Mouse (Mus musculus): ENCODE measurements around the gene Cdk9. TPM values are rescaled to one million over a fixed set of nuclear protein-coding genes. Genes with fewer than 3 reads are reported as not detected.

Cdk9 gene
- polyA plus RNA-seq, 1 experiment, result 89.9 TPM

DNA sequence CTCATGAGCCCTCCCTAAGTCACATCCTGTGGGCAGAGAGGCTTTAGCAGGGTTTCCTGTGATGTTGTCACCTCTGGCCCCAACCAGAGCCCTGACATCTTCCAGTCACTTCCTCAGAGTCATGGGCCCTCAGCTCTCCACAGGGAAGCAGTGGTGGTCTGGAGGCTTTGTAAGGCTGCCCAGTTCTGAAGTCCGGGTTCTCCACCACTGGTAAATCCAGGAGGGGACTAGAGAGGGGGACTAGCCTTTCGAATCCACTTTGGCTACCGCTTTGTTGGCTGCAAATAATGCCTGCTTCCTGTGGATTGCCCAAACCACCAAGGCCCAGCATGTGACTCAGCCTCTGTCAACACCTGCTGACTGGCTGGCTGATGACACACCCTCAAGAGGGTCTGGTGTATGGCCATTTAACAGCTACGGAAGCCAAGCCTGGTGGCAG is 2.1 kb upstream of the Cdk9 start:
- Histone ChIP-seq H3K27ac (ENCODE audit: insufficient read depth, low read depth, low read length) (peak overlapping the region; percentile 80), H3K4me3 (ENCODE audit: low read depth, low read length) (no peak overlapping the region), H3K36me3 (ENCODE audit: control insufficient read depth, insufficient read depth, low read length) (peaks cover 9% of the 10 kb centered on the region), H3K4me1 (ENCODE audit: control insufficient read depth, insufficient read depth, insufficient read length, low read length) (peaks cover 16% of the 10 kb centered on the region; the same call in 1 of the 2 replicates), H3K27me3 (ENCODE audit: control insufficient read depth, insufficient read depth, low read length) (no peaks in the 10 kb centered on the region)
- 16% methylated on average over 4 of the region's 4 CpGs for WGBS
- TF ChIP-seq POLR2A (IDR thresholded peaks at IDR 0.05; ENCODE audit: low read depth, low read length), result no peak
- TF ChIP-seq CTCF (IDR thresholded peaks at IDR 0.05; ENCODE audit: extremely low read depth, insufficient read length, insufficient replicate concordance, low read depth, low read length), result no peak; the same call in 1 of the 2 replicates

DNA sequence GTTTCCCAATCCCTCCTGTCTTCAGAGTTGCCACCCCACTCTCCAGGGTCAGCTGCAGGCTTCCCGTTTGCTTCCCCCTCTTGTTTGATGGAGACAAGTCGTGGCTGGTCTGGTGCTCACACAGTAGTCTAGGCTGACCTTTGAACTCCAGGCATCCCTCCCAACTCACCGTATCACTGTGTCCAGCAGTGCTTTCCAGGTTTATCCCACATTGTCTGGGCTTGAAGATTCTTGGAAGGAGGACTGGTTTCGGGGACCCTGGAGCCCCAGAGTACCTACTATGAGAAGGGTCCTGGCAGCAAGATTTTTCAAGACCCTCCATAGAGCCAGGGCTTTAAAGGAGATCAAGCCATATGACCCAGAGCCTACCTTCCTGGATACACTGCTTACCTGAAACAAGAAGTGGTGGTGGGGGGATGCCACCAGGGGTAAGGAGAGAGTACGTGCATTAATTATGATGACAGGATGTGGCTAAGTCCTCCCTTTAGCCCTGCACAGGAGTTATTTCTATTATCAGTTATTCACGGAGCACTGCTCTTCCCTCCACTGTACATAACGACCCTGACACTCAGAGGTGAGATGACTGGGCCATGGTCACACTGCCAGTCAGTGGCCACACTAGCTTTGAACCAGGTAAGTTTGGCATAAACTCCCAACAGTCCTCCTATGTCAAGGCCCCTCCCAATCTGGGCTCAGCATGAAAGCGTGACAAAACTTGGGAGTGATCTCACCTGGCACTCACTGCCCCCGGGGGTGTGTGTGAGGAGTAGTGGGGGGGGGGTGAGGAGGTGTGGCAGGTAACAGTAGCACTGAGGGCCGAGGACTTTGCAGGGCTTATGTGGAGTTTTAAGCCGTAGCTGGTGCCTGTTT is 1.5 kb upstream of the Cdk9 start:
- no peak for TF ChIP-seq POLR2A (IDR thresholded peaks at IDR 0.05; ENCODE audit: low read depth, low read length)
- no peak for TF ChIP-seq CTCF (IDR thresholded peaks at IDR 0.05; ENCODE audit: extremely low read depth, insufficient read length, insufficient replicate concordance, low read depth, low read length)
- 30% methylated on average over 11 of the region's 11 CpGs for WGBS
- Histone ChIP-seq H3K4me3 (ENCODE audit: low read depth, low read length) (no peak overlapping the region), H3K4me1 (ENCODE audit: control insufficient read depth, insufficient read depth, insufficient read length, low read length) (peaks cover 16% of the 10 kb centered on the region; the same call in 1 of the 2 replicates), H3K36me3 (ENCODE audit: control insufficient read depth, insufficient read depth, low read length) (peaks cover 15% of the 10 kb centered on the region), H3K27ac (ENCODE audit: insufficient read depth, low read depth, low read length) (peak overlapping the region; percentile 80), H3K27me3 (ENCODE audit: control insufficient read depth, insufficient read depth, low read length) (no peaks in the 10 kb centered on the region)

DNA sequence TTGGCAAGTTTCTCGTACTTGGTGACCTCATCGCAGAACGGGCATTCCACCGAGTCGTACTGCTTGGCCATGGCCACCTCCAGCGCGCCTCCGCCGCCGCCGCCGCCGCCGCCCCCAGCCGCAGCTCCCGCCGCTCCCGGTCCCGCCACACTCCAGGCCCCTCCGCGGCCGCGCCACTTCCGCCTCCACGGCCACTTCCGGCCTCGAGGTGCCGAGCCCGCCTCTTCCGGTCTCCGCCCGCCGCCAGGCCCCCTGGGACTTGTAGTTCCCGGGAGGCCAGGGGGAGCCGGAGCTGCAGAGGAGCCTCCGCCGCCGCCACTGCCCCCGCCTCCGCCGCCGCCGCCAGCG is 316 bp downstream of the Cdk9 start:
- Histone ChIP-seq H3K27me3 (ENCODE audit: control insufficient read depth, insufficient read depth, low read length) (no peaks in the 10 kb centered on the region), H3K4me1 (ENCODE audit: control insufficient read depth, insufficient read depth, insufficient read length, low read length) (peaks cover 16% of the 10 kb centered on the region; the same call in 1 of the 2 replicates), H3K27ac (ENCODE audit: insufficient read depth, low read depth, low read length) (peak overlapping the region; percentile 81), H3K36me3 (ENCODE audit: control insufficient read depth, insufficient read depth, low read length) (peaks cover 30% of the 10 kb centered on the region), H3K4me3 (ENCODE audit: low read depth, low read length) (peak overlapping the region; percentile 98)
- TF ChIP-seq CTCF (IDR thresholded peaks at IDR 0.05; ENCODE audit: extremely low read depth, insufficient read length, insufficient replicate concordance, low read depth, low read length) (no peak), POLR2A (IDR thresholded peaks at IDR 0.05; ENCODE audit: low read depth, low read length) (no peak)
- 1% methylated on average over 22 of the region's 44 CpGs for WGBS

DNA sequence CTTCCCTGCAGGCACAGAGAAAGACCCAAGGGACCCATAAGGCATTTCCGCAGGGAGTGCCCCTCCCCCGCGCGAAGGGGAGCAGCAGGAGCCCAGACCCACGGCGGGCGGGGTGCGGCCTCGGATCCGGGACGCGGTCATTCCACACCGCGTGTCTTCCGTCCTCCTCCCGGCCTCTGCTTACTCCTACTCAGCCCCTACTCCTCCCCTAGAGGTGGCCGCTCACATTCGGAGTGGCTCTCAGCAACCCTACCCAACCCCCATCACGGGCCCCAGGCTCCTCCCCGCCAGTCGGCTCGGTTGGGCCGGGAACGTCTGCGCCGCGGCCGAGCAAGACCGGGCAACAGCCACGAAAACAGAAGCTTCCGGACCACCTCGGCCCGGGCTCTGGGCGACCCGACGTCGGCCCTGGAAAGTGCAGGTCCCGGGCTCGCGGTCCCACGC is 746 bp downstream of the Cdk9 start:
- peak overlapping the region; percentile 71 for H3K27ac ChIP-seq (ENCODE audit: insufficient read depth, low read depth, low read length)
- no peaks in the 10 kb centered on the region for H3K27me3 ChIP-seq (ENCODE audit: control insufficient read depth, insufficient read depth, low read length)
- TF ChIP-seq POLR2A (IDR thresholded peaks at IDR 0.05; ENCODE audit: low read depth, low read length) (no peak), CTCF (IDR thresholded peaks at IDR 0.05; ENCODE audit: extremely low read depth, insufficient read length, insufficient replicate concordance, low read depth, low read length) (no peak)
- under 1% methylated on average over 41 of the region's 41 CpGs for WGBS
- H3K36me3 ChIP-seq (ENCODE audit: control insufficient read depth, insufficient read depth, low read length), result peaks cover 32% of the 10 kb centered on the region
- peak overlapping the region; percentile 98 for H3K4me3 ChIP-seq (ENCODE audit: low read depth, low read length)
- H3K4me1 ChIP-seq (ENCODE audit: control insufficient read depth, insufficient read depth, insufficient read length, low read length), result peaks cover 16% of the 10 kb centered on the region; the same call in 1 of the 2 replicates

DNA sequence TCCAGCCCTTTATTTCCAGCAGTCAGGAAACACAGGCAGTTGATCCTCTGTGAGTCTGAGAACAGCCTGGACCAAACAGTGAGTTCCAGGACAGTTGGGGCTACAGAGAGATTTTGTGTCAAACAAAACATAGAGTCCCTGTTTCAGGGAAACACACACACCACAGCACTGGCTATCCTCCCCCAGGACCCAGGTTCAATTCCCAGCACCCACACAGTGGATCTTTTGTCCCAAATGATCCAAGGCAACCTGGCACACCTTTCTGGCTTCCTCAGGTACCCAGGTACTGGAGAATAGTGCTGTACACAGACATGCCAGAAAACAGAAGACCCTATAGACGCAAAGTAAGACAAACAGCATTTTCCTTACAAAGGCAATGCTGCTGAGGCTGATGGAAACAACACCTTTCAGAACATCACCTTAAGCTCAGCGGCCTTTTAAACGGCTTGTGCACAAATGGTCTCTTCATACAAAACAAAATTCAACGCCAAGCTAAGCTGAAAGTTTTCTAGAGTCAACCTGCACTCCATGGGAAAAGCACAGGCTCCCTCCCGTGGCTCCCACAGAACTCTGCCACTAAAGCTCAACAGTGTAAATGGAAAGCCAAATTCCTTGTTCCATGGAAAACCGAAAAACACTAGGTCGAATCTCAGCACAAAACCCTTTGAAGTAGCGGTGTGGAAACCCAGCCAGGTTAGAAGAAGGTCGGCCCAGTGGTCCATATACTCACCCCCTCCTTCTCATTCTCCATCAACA is 1.4 kb downstream of the Cdk9 start:
- WGBS, result 15% methylated on average over 9 of the region's 9 CpGs
- Histone ChIP-seq H3K36me3 (ENCODE audit: control insufficient read depth, insufficient read depth, low read length) (peaks cover 39% of the 10 kb centered on the region), H3K4me3 (ENCODE audit: low read depth, low read length) (peak overlapping the region; percentile 98), H3K27me3 (ENCODE audit: control insufficient read depth, insufficient read depth, low read length) (no peaks in the 10 kb centered on the region), H3K27ac (ENCODE audit: insufficient read depth, low read depth, low read length) (peak overlapping the region; percentile 71; the same call in 1 of the 2 replicates), H3K4me1 (ENCODE audit: control insufficient read depth, insufficient read depth, insufficient read length, low read length) (peaks cover 16% of the 10 kb centered on the region; the same call in 1 of the 2 replicates)
- TF ChIP-seq CTCF (IDR thresholded peaks at IDR 0.05; ENCODE audit: extremely low read depth, insufficient read length, insufficient replicate concordance, low read depth, low read length) (no peak), POLR2A (IDR thresholded peaks at IDR 0.05; ENCODE audit: low read depth, low read length) (no peak)

DNA sequence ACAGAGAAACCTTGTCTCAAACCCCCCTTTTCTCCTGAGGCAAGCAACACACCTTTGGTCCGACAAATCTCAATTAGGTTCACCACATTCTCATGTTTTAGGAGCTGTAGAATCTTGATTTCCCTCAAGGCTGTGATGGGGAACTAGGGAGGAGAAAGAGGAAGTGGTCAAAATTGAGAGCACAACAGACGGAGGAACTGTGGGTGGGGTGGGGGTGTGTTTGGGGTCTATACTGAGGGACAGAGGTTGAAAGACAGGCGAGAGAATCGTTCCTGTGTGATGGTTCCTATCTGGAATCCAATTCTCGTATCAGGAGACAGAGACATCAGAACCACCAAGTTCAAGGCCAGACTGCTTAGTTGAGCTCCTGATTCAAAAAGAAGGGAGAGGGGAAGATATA is 2.5 kb downstream of the Cdk9 start:
- 77% methylated on average over 5 of the region's 5 CpGs for WGBS
- Histone ChIP-seq H3K4me1 (ENCODE audit: control insufficient read depth, insufficient read depth, insufficient read length, low read length) (peaks cover 16% of the 10 kb centered on the region; the same call in 1 of the 2 replicates), H3K4me3 (ENCODE audit: low read depth, low read length) (no peak overlapping the region), H3K27ac (ENCODE audit: insufficient read depth, low read depth, low read length) (no peak overlapping the region), H3K36me3 (ENCODE audit: control insufficient read depth, insufficient read depth, low read length) (peaks cover 47% of the 10 kb centered on the region), H3K27me3 (ENCODE audit: control insufficient read depth, insufficient read depth, low read length) (no peaks in the 10 kb centered on the region)
- no peak for TF ChIP-seq CTCF (IDR thresholded peaks at IDR 0.05; ENCODE audit: extremely low read depth, insufficient read length, insufficient replicate concordance, low read depth, low read length)
- no peak for TF ChIP-seq POLR2A (IDR thresholded peaks at IDR 0.05; ENCODE audit: low read depth, low read length)

Data from small intestine, adult 2 months (tissue).